7 mouse cellular contexts compared by ENCODE assay signal in the genomic region with DNA sequence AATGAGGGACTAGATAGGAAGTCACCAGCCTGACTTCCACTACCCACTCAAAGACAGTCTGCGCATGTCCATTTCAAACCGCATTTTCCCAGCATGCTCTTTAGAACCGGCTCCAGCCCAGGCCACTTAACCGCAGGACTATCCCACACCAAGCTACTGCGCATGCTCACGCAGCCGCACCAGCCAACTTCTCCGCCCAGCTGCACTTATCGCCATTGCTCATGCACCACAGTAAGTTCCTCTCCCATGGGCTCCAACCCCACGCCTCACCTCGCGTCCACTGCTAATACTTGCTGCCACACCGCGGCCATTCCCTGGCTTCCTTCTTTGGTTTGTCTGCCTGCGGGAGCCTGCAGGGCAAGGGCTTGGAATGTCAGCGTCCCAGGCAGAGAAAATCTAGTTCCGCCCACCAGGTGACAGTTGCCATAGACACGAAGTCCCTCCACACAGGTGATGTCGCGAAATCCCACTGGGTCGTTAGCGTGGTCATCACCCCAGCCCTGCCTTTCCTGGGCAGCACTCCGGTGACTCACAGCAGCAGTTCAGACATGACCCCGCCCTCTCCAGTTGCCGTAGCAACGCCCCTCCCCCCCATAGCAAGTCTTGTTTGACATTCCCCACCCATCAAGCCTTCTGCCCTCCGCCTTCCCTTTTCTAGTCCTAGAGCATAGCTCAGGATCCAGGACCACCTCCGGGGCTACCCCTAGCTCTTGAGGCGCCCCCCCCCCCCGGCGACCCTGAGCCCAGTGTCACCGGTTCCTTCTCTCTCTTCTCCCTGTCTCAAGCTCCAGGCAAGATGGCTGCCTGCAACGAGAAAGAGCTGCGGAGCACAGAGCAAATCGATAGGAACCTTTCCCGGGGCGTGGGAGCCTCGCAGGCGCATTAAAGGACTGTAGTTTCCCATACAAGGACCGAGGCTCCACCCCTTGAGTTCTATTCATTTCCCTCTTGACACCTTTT. TPM values are rescaled to one million over a fixed set of nuclear protein-coding genes. Genes with fewer than 3 reads are reported as not detected.
DNase-seq lines count a peak whose midpoint lies in the region; ATAC-seq and TF ChIP-seq lines count a peak whose summit lies in the region.

A gene (minus strand): TSS at position 876 of the 960 bp plus-strand sequence.

- H3K27me3 ChIP-seq in intestine, postnatal 0 days (replicated peaks; ENCODE audit: control insufficient read depth, insufficient read depth, low read length) = no peaks in the 10 kb centered on the region
- H3K27me3 ChIP-seq in midbrain, embryonic 12.5 days = no peaks in the 10 kb centered on the region
- no peaks in the 10 kb centered on the region for H3K27me3 ChIP-seq in small intestine, adult 2 months (ENCODE audit: control insufficient read depth, insufficient read depth, low read length)

- H3K36me3 ChIP-seq in intestine, postnatal 0 days (ENCODE audit: control insufficient read depth, insufficient read depth) = peaks cover 19% of the 10 kb centered on the region; the same call in 1 of the 2 replicates
- H3K36me3 ChIP-seq in midbrain, embryonic 12.5 days = peaks cover 17% of the 10 kb centered on the region
- H3K36me3 ChIP-seq in small intestine, adult 2 months (ENCODE audit: control insufficient read depth, insufficient read depth, low read length) = peaks cover 18% of the 10 kb centered on the region

- H3K9ac ChIP-seq in intestine, postnatal 0 days (ENCODE audit: low read depth, low read length) = peak within 1 kb of the TSS; percentile 34; the same call in 1 of the 2 replicates
- peak within 1 kb of the TSS; percentile 34 for H3K9ac ChIP-seq in midbrain, embryonic 12.5 days (replicated peaks)

- TF ChIP-seq POLR2A in small intestine, adult 2 months (IDR thresholded peaks at IDR 0.05; ENCODE audit: low read depth, low read length) = peak; percentile 25; the same call in 1 of the 2 replicates

- peak within 1 kb of the TSS; percentile 43 for H3K4me3 ChIP-seq in intestine, postnatal 0 days (ENCODE audit: low read depth, low read length)
- H3K4me3 ChIP-seq in midbrain, embryonic 12.5 days = peak within 1 kb of the TSS; percentile 55
- H3K4me3 ChIP-seq in small intestine, adult 2 months (ENCODE audit: low read depth, low read length) = peak within 1 kb of the TSS; percentile 94

- intact Hi-C loops in left cerebral cortex, postnatal 4 days (cut with DNase I) = no loop called here

- H3K4me1 ChIP-seq in intestine, postnatal 0 days (replicated peaks; ENCODE audit: control insufficient read depth, insufficient read depth, low read length) = no peaks in the 10 kb centered on the region
- 0 out of 2 replicates have a peak, but pooled peaks cover 3% of the 10 kb centered on the region for H3K4me1 ChIP-seq in midbrain, embryonic 12.5 days
- peaks cover 4% of the 10 kb centered on the region for H3K4me1 ChIP-seq in small intestine, adult 2 months (ENCODE audit: control insufficient read depth, insufficient read depth, insufficient read length, low read length)

- H3K4me2 ChIP-seq in intestine, postnatal 0 days (replicated peaks; ENCODE audit: low read depth) = peak within 1 kb of the TSS; percentile 60
- peak within 1 kb of the TSS; percentile 54 for H3K4me2 ChIP-seq in midbrain, embryonic 12.5 days (replicated peaks)

- WGBS in intestine, postnatal 0 days = 22% methylated on average over 38 of the region's 40 CpGs
- WGBS in midbrain, embryonic 12.5 days = 24% methylated on average over 38 of the region's 40 CpGs
- 12% methylated on average over 39 of the region's 40 CpGs for WGBS in small intestine, adult 2 months

- peak; percentile 90 for DNase-seq in adrenal gland, adult 8-10 months
- peak; percentile 87 for DNase-seq in embryo, embryonic 9.5 days (ENCODE audit: extremely low spot score)
- peak; percentile 44 for DNase-seq in gonadal fat pad, adult 2 months (ENCODE audit: low read depth)
- DNase-seq in left cerebral cortex, postnatal 4 days = peak; percentile 87

- peak within 1 kb of the TSS; percentile 83 for H3K27ac ChIP-seq in intestine, postnatal 0 days (ENCODE audit: low read depth, low read length)
- peak within 1 kb of the TSS; percentile 94 for H3K27ac ChIP-seq in midbrain, embryonic 12.5 days (replicated peaks)
- peak within 1 kb of the TSS; percentile 100 for H3K27ac ChIP-seq in small intestine, adult 2 months (ENCODE audit: insufficient read depth, low read depth, low read length)

- no peak for TF ChIP-seq CTCF in intestine, postnatal 0 days (IDR thresholded peaks at IDR 0.05; ENCODE audit: low read depth)
- no peak for TF ChIP-seq CTCF in small intestine, adult 2 months (IDR thresholded peaks at IDR 0.05; ENCODE audit: extremely low read depth, insufficient read length, insufficient replicate concordance, low read depth, low read length)

- ATAC-seq in intestine, postnatal 0 days = peak; percentile 96
- peak; percentile 88 for ATAC-seq in midbrain, embryonic 12.5 days (ENCODE audit: low FRiP score, low read depth)

- no peaks in the 10 kb centered on the region for H3K9me3 ChIP-seq in intestine, postnatal 0 days (ENCODE audit: control insufficient read depth)
- H3K9me3 ChIP-seq in midbrain, embryonic 12.5 days = no peaks in the 10 kb centered on the region

RNA-seq across cellular contexts. Expression of the gene that starts here (rescaled TPM):
- total RNA-seq in adrenal gland, adult 8-10 months (2022) = 10 to 100 TPM; 55.3 to 98.1 (median 71.7) TPM
- 93.8 and 104 TPM in 2 replicates for polyA plus RNA-seq in gonadal fat pad, adult 2 months (2012; rRNA removed)
- 10.1 and 13.6 TPM in 2 replicates for polyA plus RNA-seq in intestine, postnatal 0 days (2015; fragmentation: Nextera tagmentation; extraction: Ambion mirVana)
- total RNA-seq in left cerebral cortex, postnatal 4 days (2021) = 100 to 1,000 TPM; 214 to 224 TPM
- 39.5 and 44.6 TPM in 2 replicates for polyA plus RNA-seq in midbrain, embryonic 12.5 days (2016; fragmentation: Nextera tagmentation; extraction: Ambion mirVana)
- 81.7 and 93.0 TPM in 2 replicates for polyA plus RNA-seq in small intestine, adult 2 months (2012; rRNA removed)

Comparison
In these comparisons a context has a peak if more than half of its experiments do, and no peak if none do; other contexts are left out.
1. Peak in every context shown above with its lines: DNase-seq, ATAC-seq, H3K4me3 ChIP-seq and H3K27ac ChIP-seq.
2. H3K4me3 ChIP-seq: peak in every context shown above with its lines; median percentile 94 in small intestine, adult 2 months; 55 in midbrain, embryonic 12.5 days; 43 in intestine, postnatal 0 days.